9 mouse cellular contexts compared by ENCODE assay signal in genomic region chr13:97764067-97764466, GRCm38 (mm10). TPM values are rescaled to one million over a fixed set of nuclear protein-coding genes. Genes with fewer than 3 reads are reported as not detected.
DNase-seq lines count a peak whose midpoint lies in the region; ATAC-seq and TF ChIP-seq lines count a peak whose summit lies in the region.
"Had no signal": no experiment of that assay in that cellular context is flagged by ENCODE, and none has a peak within 500 bp of the region (broad histone marks: within the 10 kb centered on the region; RNA-seq: fewer than 3 reads in every experiment).

No protein-coding gene starts in this region.

- WGBS in intestine, embryonic 15.5 days = 60% methylated on average over 7 of the region's 7 CpGs
- 54% methylated on average over 7 of the region's 7 CpGs for WGBS in intestine, postnatal 0 days
- WGBS in heart, postnatal 0 days = 19% methylated on average over 7 of the region's 7 CpGs
- WGBS in thymus, adult 2 months = 92% methylated on average over 7 of the region's 7 CpGs

- no peaks in the 10 kb centered on the region for H3K27me3 ChIP-seq in intestine, embryonic 15.5 days (replicated peaks)
- H3K27me3 ChIP-seq in intestine, postnatal 0 days (replicated peaks; ENCODE audit: control insufficient read depth, insufficient read depth, low read length) = no peaks in the 10 kb centered on the region
- H3K27me3 ChIP-seq in C2C12 (ENCODE audit: control insufficient read depth, insufficient read depth, insufficient read length) = no peaks in the 10 kb centered on the region
- H3K27me3 ChIP-seq in heart, postnatal 0 days (ENCODE audit: control insufficient read depth, insufficient read depth, low read length) = no peaks in the 10 kb centered on the region
- H3K27me3 ChIP-seq in thymus, adult 2 months (ENCODE audit: control insufficient read depth, insufficient read depth, low read length) = no peaks in the 10 kb centered on the region

- no peaks in the 10 kb centered on the region for H3K9me3 ChIP-seq in intestine, embryonic 15.5 days
- H3K9me3 ChIP-seq in intestine, postnatal 0 days (ENCODE audit: control insufficient read depth) = no peaks in the 10 kb centered on the region
- no peaks in the 10 kb centered on the region for H3K9me3 ChIP-seq in heart, postnatal 0 days (replicated peaks; ENCODE audit: control insufficient read depth, low read length)

- peak overlapping the region; percentile 13; the same call in 1 of the 2 replicates for H3K27ac ChIP-seq in intestine, embryonic 15.5 days
- no peak overlapping the region for H3K27ac ChIP-seq in intestine, postnatal 0 days (ENCODE audit: low read depth, low read length)
- H3K27ac ChIP-seq in heart, postnatal 0 days (ENCODE audit: low read depth) = peak overlapping the region; percentile 44; the same call in 1 of the 2 replicates
- no peak overlapping the region for H3K27ac ChIP-seq in thymus, adult 2 months (ENCODE audit: control insufficient read depth, insufficient read depth, low read length)

- no peak overlapping the region for H3K4me3 ChIP-seq in intestine, embryonic 15.5 days (replicated peaks)
- H3K4me3 ChIP-seq in intestine, postnatal 0 days (ENCODE audit: low read depth, low read length) = no peak overlapping the region
- no peak overlapping the region for H3K4me3 ChIP-seq in C2C12 (ENCODE audit: insufficient read depth, poor library complexity, severe bottlenecking)
- no peak overlapping the region for H3K4me3 ChIP-seq in heart, postnatal 0 days (ENCODE audit: low read depth, low read length)
- no peak overlapping the region for H3K4me3 ChIP-seq in thymus, adult 2 months (ENCODE audit: control insufficient read depth, insufficient read depth, low read length)

- no peaks in the 10 kb centered on the region for H3K4me1 ChIP-seq in intestine, embryonic 15.5 days (replicated peaks)
- no peaks in the 10 kb centered on the region for H3K4me1 ChIP-seq in intestine, postnatal 0 days (replicated peaks; ENCODE audit: control insufficient read depth, insufficient read depth, low read length)
- peaks cover 9% of the 10 kb centered on the region for H3K4me1 ChIP-seq in heart, postnatal 0 days (ENCODE audit: control insufficient read depth, insufficient read depth)
- peaks cover 8% of the 10 kb centered on the region for H3K4me1 ChIP-seq in thymus, adult 2 months (replicated peaks; ENCODE audit: control insufficient read depth, insufficient read depth, low read length)

- H3K79me2 ChIP-seq in C2C12 (ENCODE audit: control insufficient read depth, insufficient read depth) = no peaks in the 10 kb centered on the region

- H3K9ac ChIP-seq in intestine, embryonic 15.5 days = no peak overlapping the region
- H3K9ac ChIP-seq in intestine, postnatal 0 days (ENCODE audit: low read depth, low read length) = no peak overlapping the region
- no peak overlapping the region for H3K9ac ChIP-seq in heart, postnatal 0 days (replicated peaks; ENCODE audit: low read depth, low read length)

- H3K4me2 ChIP-seq in intestine, embryonic 15.5 days (replicated peaks) = no peak overlapping the region
- no peak overlapping the region for H3K4me2 ChIP-seq in intestine, postnatal 0 days (replicated peaks; ENCODE audit: low read depth)
- no peak overlapping the region for H3K4me2 ChIP-seq in heart, postnatal 0 days (ENCODE audit: low read depth, low read length)

- no peak for TF ChIP-seq CTCF in intestine, postnatal 0 days (IDR thresholded peaks at IDR 0.05; ENCODE audit: low read depth)
- no peak for TF ChIP-seq CTCF in C2C12 (IDR thresholded peaks at IDR 0.05; ENCODE audit: control insufficient read depth, insufficient read depth, insufficient read length)
- no peak for TF ChIP-seq CTCF in heart, postnatal 0 days (IDR thresholded peaks at IDR 0.05; ENCODE audit: low read depth)
- no peak for TF ChIP-seq CTCF in thymus, adult 2 months (IDR thresholded peaks at IDR 0.05; ENCODE audit: borderline replicate concordance, control insufficient read depth, extremely low read depth, insufficient read depth, low read length, poor library complexity)

- no peaks in the 10 kb centered on the region for H3K79me3 ChIP-seq in C2C12 (ENCODE audit: low read depth)

- H3ac ChIP-seq in C2C12 (ENCODE audit: control insufficient read depth, insufficient read length, low read depth) = no peak overlapping the region

- no peak for TF ChIP-seq EP300 in heart, postnatal 0 days (IDR thresholded peaks at IDR 0.05; ENCODE audit: low read depth)

- no peak for TF ChIP-seq POLR2A in thymus, adult 2 months (IDR thresholded peaks at IDR 0.05; ENCODE audit: control insufficient read depth, extremely low read depth, insufficient read depth, low read length, poor library complexity)

- H3K36me3 ChIP-seq in intestine, embryonic 15.5 days = no peaks in the 10 kb centered on the region
- H3K36me3 ChIP-seq in intestine, postnatal 0 days (ENCODE audit: control insufficient read depth, insufficient read depth) = no peaks in the 10 kb centered on the region
- H3K36me3 ChIP-seq in C2C12 (ENCODE audit: control insufficient read depth, insufficient read depth) = no peaks in the 10 kb centered on the region
- H3K36me3 ChIP-seq in heart, postnatal 0 days (replicated peaks; ENCODE audit: control insufficient read depth, insufficient read depth, low read length) = no peaks in the 10 kb centered on the region
- no peaks in the 10 kb centered on the region for H3K36me3 ChIP-seq in thymus, adult 2 months (ENCODE audit: control insufficient read depth, insufficient read depth, low read length)

- no peak for ATAC-seq in intestine, embryonic 15.5 days
- no peak for ATAC-seq in intestine, postnatal 0 days
- ATAC-seq in heart, postnatal 0 days (ENCODE audit: insufficient read depth, low read depth) = peak; percentile 20; the same call in 1 of the 2 replicates

- peak; percentile 29 for DNase-seq in adrenal gland, postnatal 25 days
- peak; percentile 13 for DNase-seq in heart, postnatal 0 days (ENCODE audit: low spot score)
- no peak for DNase-seq in spleen, postnatal 10 days (ENCODE audit: low spot score in 2 of 2)
- no peak for DNase-seq in frontal cortex, postnatal 10 days (ENCODE audit: low spot score in 2 of 2)
- DNase-seq in thymus, adult 2 months = no peak
- DNase-seq: cerebellum, postnatal 25 days had no signal

TF ChIP-seq in C2C12, 6 proteins besides CTCF, POLR2A, EP300 and RAD21:
- TF ChIP-seq MYOD1 (IDR thresholded peaks at IDR 0.05; ENCODE audit: control insufficient read depth, insufficient read length, low read depth) = peak; percentile 96
- no peak for TF ChIP-seq MYOG (IDR thresholded peaks at IDR 0.05; ENCODE audit: control insufficient read depth, extremely low read depth, insufficient read length)
- no peak for TF ChIP-seq USF1 (IDR thresholded peaks at IDR 0.05; ENCODE audit: low read depth)
- peak; percentile 12 for TF ChIP-seq FOSL1 (IDR thresholded peaks at IDR 0.05; ENCODE audit: insufficient read depth, low read length, poor library complexity, severe bottlenecking)
- TF ChIP-seq MAX (IDR thresholded peaks at IDR 0.05) = peak; percentile 8
- no peak for TF ChIP-seq CEBPB (IDR thresholded peaks at IDR 0.05; ENCODE audit: low read depth)

RNA-seq across cellular contexts. Expression of gene Gm10260, which starts 3.6 kb away (rescaled TPM):
- 7.5 and 8.4 TPM in 2 replicates for polyA plus RNA-seq in intestine, embryonic 15.5 days (2015; fragmentation: Nextera tagmentation; extraction: Ambion mirVana)
- 2.3 and 4.3 TPM in 2 replicates for polyA plus RNA-seq in intestine, postnatal 0 days (2015; fragmentation: Nextera tagmentation; extraction: Ambion mirVana)
- 5,339 TPM for polyA plus RNA-seq in C2C12 (2012; fragmentation: generic; extraction: Trizol)
- total RNA-seq in adrenal gland, postnatal 25 days (2021) = 197 and 259 TPM in 2 replicates
- total RNA-seq in heart, postnatal 0 days (2014; rRNA removed; ENCODE audit: low replicate concordance) = 418 and 531 TPM in 2 replicates
- polyA plus RNA-seq in heart, postnatal 0 days (2015; fragmentation: Nextera tagmentation; extraction: Ambion mirVana) = 2.3 and 3.3 TPM in 2 replicates
- polyA plus RNA-seq in thymus, adult 2 months (2012; rRNA removed) = 2.4 and 4.2 TPM in 2 replicates

Comparison
In these comparisons a context has a peak if more than half of its experiments do, and no peak if none do; other contexts are left out.
1. H3K27ac ChIP-seq: peak in intestine, embryonic 15.5 days (single experiment) and heart, postnatal 0 days (single experiment); none in intestine, postnatal 0 days (single experiment) and thymus, adult 2 months (single experiment).
2. DNase-seq: peak in adrenal gland, postnatal 25 days (single experiment) and heart, postnatal 0 days (single experiment); none in spleen, postnatal 10 days (0 of 2), frontal cortex, postnatal 10 days (0 of 2) and thymus, adult 2 months (single experiment).
3. RNA of gene Gm10260, which starts 3.6 kb away (polyA plus RNA-seq): 5,339 TPM in C2C12 (single experiment); 7.5 to 8.4 TPM in intestine, embryonic 15.5 days, 2.3 to 4.3 TPM in intestine, postnatal 0 days, 2.3 to 3.3 TPM in heart, postnatal 0 days and 2.4 to 4.2 TPM in thymus, adult 2 months; every median in the first group is over 100 times any median in the second.